Mouse (Mus musculus) embryonic fibroblast, embryonic 13.5 days (primary cell): ENCODE results near the gene Syngr3. TPM values are rescaled to one million over a fixed set of nuclear protein-coding genes. Genes with fewer than 3 reads are reported as not detected.
"Not testable (repeated sequence)": the region's sequence is repeated elsewhere in the genome, so short reads cannot be mapped to it uniquely, and the experiment has no call there.

ENCODE experiments used
- H3K27ac ChIP-seq: 2 replicates; pipeline ENCODE4 v1.5.1; 2012; ENCODE audit warnings: low read length, control low read depth, inconsistent platforms; ENCODE audit not compliant: insufficient read depth
- H3K4me1 ChIP-seq: 2 replicates; pipeline ENCODE4 v1.6.1; 2011; ENCODE audit warnings: low read length; ENCODE audit not compliant: control insufficient read depth, insufficient read depth
- H3K4me3 ChIP-seq: 2 replicates; pipeline ENCODE4 v1.5.1; 2011; ENCODE audit warnings: mild to moderate bottlenecking, control low read depth, low read length; ENCODE audit not compliant: insufficient read depth
- CTCF ChIP-seq: IDR thresholded peaks from 2 replicates; pipeline ENCODE4 v1.5.1; 2011; ENCODE audit warnings: mild to moderate bottlenecking, control low read depth, low read length, moderate library complexity, borderline replicate concordance; ENCODE audit not compliant: insufficient read depth
- POLR2A ChIP-seq: IDR thresholded peaks from 2 replicates; pipeline ENCODE4 v1.6.1; 2011; ENCODE audit warnings: low read depth, mild to moderate bottlenecking, control low read depth, low read length, moderate library complexity
- polyA plus RNA-seq: library from polyadenylated mRNA; stranded (reverse); fragments of >200 nt; gene quantifications from 2 replicates; pipeline ENCODE4 v1.2.4, GENCODE M21; 2011; ENCODE audit warnings: low read depth; ENCODE audit not compliant: missing spikeins, insufficient read length

The Syngr3 gene
- polyA plus RNA-seq, 1 experiment, result 1.1 TPM

GRCm38 (mm10) chr17:24719494-24720222 is 29.9 kb upstream of the Syngr3 start:
- Histone ChIP-seq H3K4me3 (peak overlapping the region; percentile 81), H3K27ac (peak overlapping the region; percentile 60), H3K4me1 (no peaks in the 10 kb centered on the region)
- TF ChIP-seq CTCF, result no peak
- TF ChIP-seq POLR2A, result peak; percentile 98

- H3K4me3 ChIP-seq, result peak overlapping the region; percentile 62
- H3K4me1 ChIP-seq, H3K27ac ChIP-seq: not testable (repeated sequence)
Observed at GRCm38 (mm10) chr17:24718938-24719337, 29.2 kb upstream of the Syngr3 start.

DNA sequence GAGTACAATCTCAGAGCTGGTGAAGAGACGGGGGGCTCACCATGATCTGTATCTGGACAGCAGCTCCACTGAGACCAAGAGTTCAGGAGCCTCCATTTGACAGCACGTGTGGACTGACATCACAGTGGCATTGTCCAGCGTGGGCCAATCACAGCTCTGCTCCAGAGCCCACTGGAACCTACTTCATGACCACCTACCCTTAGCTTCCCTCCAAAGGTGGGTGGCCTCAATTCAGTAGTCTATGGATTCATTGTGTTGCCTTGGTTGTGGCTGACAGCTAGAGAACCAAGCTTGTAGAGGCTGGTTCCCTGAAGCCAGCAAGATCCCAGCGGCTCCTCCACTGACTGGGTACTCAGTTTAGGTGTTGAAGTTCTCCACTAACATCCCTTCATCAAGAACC is 28.2 kb upstream of the Syngr3 start, which contains the start of the genes Rnf151 and Rps2:
Rnf151 (minus strand) TSS at position 121 of the 400 bp plus-strand sequence.
Rps2 (plus strand) TSS at position 174 of the 400 bp plus-strand sequence.
- Histone ChIP-seq H3K27ac (no peak within 1 kb of the TSS), H3K4me1 (no peaks in the 10 kb centered on the region), H3K4me3 (peak within 1 kb of the TSS; percentile 62)
- TF ChIP-seq POLR2A (peak; percentile 65), CTCF (no peak)

DNA sequence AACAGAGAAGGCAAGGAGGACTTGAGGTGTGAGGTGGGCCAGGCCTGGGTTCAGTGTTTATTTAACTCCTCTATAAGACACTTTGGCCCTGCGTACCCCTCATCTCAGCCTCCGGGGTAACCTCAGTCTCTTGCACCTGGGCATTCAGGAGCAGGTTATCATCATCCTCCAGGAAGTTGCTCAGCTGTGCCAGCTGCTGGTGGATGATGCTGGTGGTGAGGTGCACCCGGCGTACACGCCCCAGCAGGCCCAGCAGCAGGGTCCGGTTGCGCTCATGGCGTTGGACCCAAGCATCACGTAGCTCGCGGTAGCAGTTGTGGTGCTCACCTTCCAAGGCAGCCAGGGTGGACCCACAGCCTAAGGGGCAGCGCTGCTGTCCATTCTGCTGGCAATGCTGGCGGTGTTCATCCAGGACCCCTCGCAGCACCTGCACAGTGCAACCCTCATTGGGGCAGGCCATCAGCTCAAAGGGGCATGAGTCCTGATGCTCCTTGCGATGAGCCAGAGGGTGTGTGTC is 26.5 kb upstream of the Syngr3 start:
- Histone ChIP-seq H3K4me3 (no peak overlapping the region), H3K27ac (no peak overlapping the region), H3K4me1 (no peaks in the 10 kb centered on the region)
- no peak for TF ChIP-seq CTCF
- no peak for TF ChIP-seq POLR2A

DNA sequence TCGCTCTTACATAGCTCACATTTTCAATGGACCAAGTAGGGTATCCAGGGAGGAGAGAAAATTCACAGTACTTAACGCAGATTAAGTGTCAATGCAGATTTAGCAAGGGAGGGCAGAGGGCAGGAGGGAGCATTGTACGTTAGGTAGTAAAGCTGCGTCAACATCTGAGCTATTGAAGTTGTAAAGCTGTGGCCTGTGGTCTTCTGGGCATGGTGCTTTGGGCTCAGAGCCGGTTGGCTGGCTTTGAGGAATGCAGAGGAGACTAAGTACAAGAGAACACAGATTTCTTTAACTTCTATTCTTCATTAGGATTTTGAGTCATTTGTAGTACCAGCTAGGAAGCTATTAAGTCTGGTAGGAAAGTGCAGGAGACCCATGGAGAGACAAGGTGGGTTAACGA is 25.8 kb upstream of the Syngr3 start:
- no peak for TF ChIP-seq CTCF
- no peak for TF ChIP-seq POLR2A
- Histone ChIP-seq H3K27ac (no peak overlapping the region), H3K4me1 (no peaks in the 10 kb centered on the region)

GRCm38 (mm10) chr17:24708646-24709045 is 18.9 kb upstream of the Syngr3 start:
- TF ChIP-seq CTCF (no peak), POLR2A (no peak)
- Histone ChIP-seq H3K4me1 (no peaks in the 10 kb centered on the region; the same call in 1 of the 2 replicates), H3K27ac (no peak overlapping the region), H3K4me3 (no peak overlapping the region)

More for the DNA sequence above, 25.8 kb upstream of the Syngr3 start:
- no peak overlapping the region for H3K4me3 ChIP-seq

GRCm38 (mm10) chr17:24707801-24708425 is 18.2 kb upstream of the Syngr3 start:
- TF ChIP-seq CTCF (no peak), POLR2A (no peak)
- Histone ChIP-seq H3K27ac (peak overlapping the region; percentile 15), H3K4me1 (no peaks in the 10 kb centered on the region; the same call in 1 of the 2 replicates), H3K4me3 (peak overlapping the region; percentile 63)

- H3K4me3 ChIP-seq, result peak within 1 kb of the TSS; percentile 63
- H3K4me1 ChIP-seq, result no peaks in the 10 kb centered on the region; the same call in 1 of the 2 replicates
- TF ChIP-seq CTCF (no peak), POLR2A (peak; percentile 93)
- H3K27ac ChIP-seq, result peak within 1 kb of the TSS; percentile 15
Observed at GRCm38 (mm10) chr17:24706982-24707800, 17.4 kb upstream of the Syngr3 start, which contains the start of gene Tbl3. Gene Tbl3, minus strand, starts transcription at chr17:24707660.

- Histone ChIP-seq H3K4me3 (no peak overlapping the region), H3K4me1 (no peaks in the 10 kb centered on the region; the same call in 1 of the 2 replicates), H3K27ac (no peak overlapping the region)
- TF ChIP-seq CTCF (no peak), POLR2A (no peak)
Observed at GRCm38 (mm10) chr17:24705821-24706220, 16.1 kb upstream of the Syngr3 start.

- Histone ChIP-seq H3K4me3 (no peak overlapping the region), H3K4me1 (no peaks in the 10 kb centered on the region; the same call in 1 of the 2 replicates), H3K27ac (no peak overlapping the region)
- no peak for TF ChIP-seq CTCF
- no peak for TF ChIP-seq POLR2A
Observed at GRCm38 (mm10) chr17:24701251-24701650, 11.5 kb upstream of the Syngr3 start.
